Mouse (Mus musculus): ENCODE measurements around the gene Dcst1. TPM values are rescaled to one million over a fixed set of nuclear protein-coding genes. Genes with fewer than 3 reads are reported as not detected.

Gene Dcst1
- polyA plus RNA-seq, 1 experiment: 0.20 TPM

GRCm38 (mm10) chr3:89364631-89365030 is 422 bp downstream of the Dcst1 start:
- TF ChIP-seq MYOG (IDR thresholded peaks at IDR 0.05; ENCODE audit: control insufficient read depth, extremely low read depth, insufficient read length) (no peak), CTCF (IDR thresholded peaks at IDR 0.05; ENCODE audit: control insufficient read depth, insufficient read depth, insufficient read length) (no peak), MYOD1 (IDR thresholded peaks at IDR 0.05; ENCODE audit: control insufficient read depth, insufficient read length, low read depth) (no peak), MAX (IDR thresholded peaks at IDR 0.05) (no peak), USF1 (IDR thresholded peaks at IDR 0.05; ENCODE audit: low read depth) (no peak), CEBPB (IDR thresholded peaks at IDR 0.05; ENCODE audit: low read depth) (no peak), FOSL1 (IDR thresholded peaks at IDR 0.05; ENCODE audit: insufficient read depth, low read length, poor library complexity, severe bottlenecking) (no peak)

DNA sequence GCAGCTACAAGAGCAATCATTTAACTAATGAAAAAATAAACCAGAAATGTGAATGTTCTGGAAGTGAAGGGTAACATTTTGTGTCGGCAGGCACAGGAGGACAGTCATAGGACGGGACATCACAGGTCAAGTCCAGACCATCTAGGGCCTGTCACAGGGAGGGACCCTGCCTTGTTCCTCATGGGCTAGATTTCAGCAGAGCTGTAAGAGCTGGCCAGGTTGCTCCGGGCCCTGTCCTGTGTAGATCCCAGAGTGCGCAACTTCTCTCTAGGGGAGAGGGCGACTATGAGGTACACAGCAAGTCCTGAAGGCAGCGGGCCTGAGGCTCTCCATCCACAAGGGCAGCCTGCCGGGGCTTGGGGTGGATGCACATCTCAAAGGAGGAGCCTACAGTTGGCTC is 3.4 kb downstream of the Dcst1 start, which contains the start of gene Dcst2:
Gene Dcst2, plus strand, starts transcription at position 301 of the 400 bp plus-strand sequence.
- H3K79me3 ChIP-seq (ENCODE audit: low read depth): no peaks in the 10 kb centered on the region
- H3ac ChIP-seq (ENCODE audit: control insufficient read depth, insufficient read length, low read depth): no peak within 1 kb of the TSS
- H3K27me3 ChIP-seq (ENCODE audit: control insufficient read depth, insufficient read depth, insufficient read length): peaks cover 15% of the 10 kb centered on the region
- no peak for TF ChIP-seq MYOD1 (IDR thresholded peaks at IDR 0.05; ENCODE audit: control insufficient read depth, insufficient read length, low read depth)
- no peak for TF ChIP-seq FOSL1 (IDR thresholded peaks at IDR 0.05; ENCODE audit: insufficient read depth, low read length, poor library complexity, severe bottlenecking)
- TF ChIP-seq CEBPB (IDR thresholded peaks at IDR 0.05; ENCODE audit: low read depth): no peak
- TF ChIP-seq MAX (IDR thresholded peaks at IDR 0.05): no peak
- no peak for TF ChIP-seq CTCF (IDR thresholded peaks at IDR 0.05; ENCODE audit: control insufficient read depth, insufficient read depth, insufficient read length)
- no peak for TF ChIP-seq USF1 (IDR thresholded peaks at IDR 0.05; ENCODE audit: low read depth)
- TF ChIP-seq MYOG (IDR thresholded peaks at IDR 0.05; ENCODE audit: control insufficient read depth, extremely low read depth, insufficient read length): no peak
- H3K79me2 ChIP-seq (ENCODE audit: control insufficient read depth, insufficient read depth): no peaks in the 10 kb centered on the region
- H3K36me3 ChIP-seq (ENCODE audit: control insufficient read depth, insufficient read depth): no peaks in the 10 kb centered on the region
- no peak within 1 kb of the TSS for H3K4me3 ChIP-seq (ENCODE audit: insufficient read depth, poor library complexity, severe bottlenecking)

More at GRCm38 (mm10) chr3:89364631-89365030, 422 bp downstream of the Dcst1 start:
- H3K79me2 ChIP-seq (ENCODE audit: control insufficient read depth, insufficient read depth): no peaks in the 10 kb centered on the region
- no peaks in the 10 kb centered on the region for H3K36me3 ChIP-seq (ENCODE audit: control insufficient read depth, insufficient read depth)
- no peaks in the 10 kb centered on the region for H3K79me3 ChIP-seq (ENCODE audit: low read depth)
- peaks cover 41% of the 10 kb centered on the region for H3K27me3 ChIP-seq (ENCODE audit: control insufficient read depth, insufficient read depth, insufficient read length)
- no peak overlapping the region for H3K4me3 ChIP-seq (ENCODE audit: insufficient read depth, poor library complexity, severe bottlenecking)
- H3ac ChIP-seq (ENCODE audit: control insufficient read depth, insufficient read length, low read depth): no peak overlapping the region

- no peak overlapping the region for H3ac ChIP-seq (ENCODE audit: control insufficient read depth, insufficient read length, low read depth)
- TF ChIP-seq MAX (IDR thresholded peaks at IDR 0.05) (no peak), MYOD1 (IDR thresholded peaks at IDR 0.05; ENCODE audit: control insufficient read depth, insufficient read length, low read depth) (no peak)
These were observed 4.8 kb downstream of the Dcst1 start for GRCm38 (mm10) chr3:89360237-89360636.

GRCm38 (mm10) chr3:89359630-89360029 is 5.4 kb downstream of the Dcst1 start:
- Histone ChIP-seq H3K79me2 (ENCODE audit: control insufficient read depth, insufficient read depth) (no peaks in the 10 kb centered on the region), H3K27me3 (ENCODE audit: control insufficient read depth, insufficient read depth, insufficient read length) (peaks cover 8% of the 10 kb centered on the region), H3K79me3 (ENCODE audit: low read depth) (no peaks in the 10 kb centered on the region), H3K36me3 (ENCODE audit: control insufficient read depth, insufficient read depth) (no peaks in the 10 kb centered on the region), H3ac (ENCODE audit: control insufficient read depth, insufficient read length, low read depth) (no peak overlapping the region), H3K4me3 (ENCODE audit: insufficient read depth, poor library complexity, severe bottlenecking) (no peak overlapping the region)
- TF ChIP-seq CEBPB (IDR thresholded peaks at IDR 0.05; ENCODE audit: low read depth): no peak
- no peak for TF ChIP-seq MYOG (IDR thresholded peaks at IDR 0.05; ENCODE audit: control insufficient read depth, extremely low read depth, insufficient read length)
- TF ChIP-seq MYOD1 (IDR thresholded peaks at IDR 0.05; ENCODE audit: control insufficient read depth, insufficient read length, low read depth): no peak
- no peak for TF ChIP-seq USF1 (IDR thresholded peaks at IDR 0.05; ENCODE audit: low read depth)

More at GRCm38 (mm10) chr3:89360237-89360636, 4.8 kb downstream of the Dcst1 start:
- Histone ChIP-seq H3K27me3 (ENCODE audit: control insufficient read depth, insufficient read depth, insufficient read length) (peaks cover 14% of the 10 kb centered on the region), H3K79me3 (ENCODE audit: low read depth) (no peaks in the 10 kb centered on the region), H3K4me3 (ENCODE audit: insufficient read depth, poor library complexity, severe bottlenecking) (no peak overlapping the region), H3K79me2 (ENCODE audit: control insufficient read depth, insufficient read depth) (no peaks in the 10 kb centered on the region), H3K36me3 (ENCODE audit: control insufficient read depth, insufficient read depth) (no peaks in the 10 kb centered on the region)

- Histone ChIP-seq H3ac (ENCODE audit: control insufficient read depth, insufficient read length, low read depth) (no peak overlapping the region), H3K79me2 (ENCODE audit: control insufficient read depth, insufficient read depth) (no peaks in the 10 kb centered on the region), H3K79me3 (ENCODE audit: low read depth) (no peaks in the 10 kb centered on the region), H3K27me3 (ENCODE audit: control insufficient read depth, insufficient read depth, insufficient read length) (peaks cover 8% of the 10 kb centered on the region), H3K36me3 (ENCODE audit: control insufficient read depth, insufficient read depth) (no peaks in the 10 kb centered on the region), H3K4me3 (ENCODE audit: insufficient read depth, poor library complexity, severe bottlenecking) (no peak overlapping the region)
- TF ChIP-seq MAX (IDR thresholded peaks at IDR 0.05) (no peak), CTCF (IDR thresholded peaks at IDR 0.05; ENCODE audit: control insufficient read depth, insufficient read depth, insufficient read length) (no peak), CEBPB (IDR thresholded peaks at IDR 0.05; ENCODE audit: low read depth) (no peak), MYOD1 (IDR thresholded peaks at IDR 0.05; ENCODE audit: control insufficient read depth, insufficient read length, low read depth) (no peak), USF1 (IDR thresholded peaks at IDR 0.05; ENCODE audit: low read depth) (no peak), MYOG (IDR thresholded peaks at IDR 0.05; ENCODE audit: control insufficient read depth, extremely low read depth, insufficient read length) (no peak), FOSL1 (IDR thresholded peaks at IDR 0.05; ENCODE audit: insufficient read depth, low read length, poor library complexity, severe bottlenecking) (no peak)
These were observed 9.0 kb downstream of the Dcst1 start for GRCm38 (mm10) chr3:89356029-89356428.

GRCm38 (mm10) chr3:89355512-89355902 is 9.5 kb downstream of the Dcst1 start:
- H3ac ChIP-seq (ENCODE audit: control insufficient read depth, insufficient read length, low read depth): no peak overlapping the region
- H3K4me3 ChIP-seq (ENCODE audit: insufficient read depth, poor library complexity, severe bottlenecking): no peak overlapping the region
- H3K79me3 ChIP-seq (ENCODE audit: low read depth): no peaks in the 10 kb centered on the region
- peaks cover 8% of the 10 kb centered on the region for H3K27me3 ChIP-seq (ENCODE audit: control insufficient read depth, insufficient read depth, insufficient read length)
- H3K79me2 ChIP-seq (ENCODE audit: control insufficient read depth, insufficient read depth): no peaks in the 10 kb centered on the region
- H3K36me3 ChIP-seq (ENCODE audit: control insufficient read depth, insufficient read depth): no peaks in the 10 kb centered on the region
- TF ChIP-seq USF1 (IDR thresholded peaks at IDR 0.05; ENCODE audit: low read depth): no peak
- no peak for TF ChIP-seq CEBPB (IDR thresholded peaks at IDR 0.05; ENCODE audit: low read depth)
- TF ChIP-seq MYOG (IDR thresholded peaks at IDR 0.05; ENCODE audit: control insufficient read depth, extremely low read depth, insufficient read length): no peak
- TF ChIP-seq MAX (IDR thresholded peaks at IDR 0.05): no peak
- TF ChIP-seq MYOD1 (IDR thresholded peaks at IDR 0.05; ENCODE audit: control insufficient read depth, insufficient read length, low read depth): no peak
